Mouse (Mus musculus) 416B (cell line): ENCODE measurements around the gene 1700025C18Rik.
A peak's percentile ranks its signal among the peaks of the same experiment; 100 is the strongest.

Source experiments
- DNase-seq: peaks from one replicate; pipeline ENCODE4 v3.0.0; 2011; ENCODE audit warnings: low read depth

1700025C18Rik gene

GRCm38 (mm10) chr2:165078045-165078444 lies 12.5 kb downstream of the 1700025C18Rik start:
- peak; percentile 8 for DNase-seq

GRCm38 (mm10) chr2:165077055-165077454 lies 13.5 kb downstream of the 1700025C18Rik start:
- DNase-seq = no peak

- peak; percentile 67 for DNase-seq
These were observed 15.6 kb downstream of the 1700025C18Rik start for GRCm38 (mm10) chr2:165074937-165075336.

- peak; percentile 12 for DNase-seq
These were observed 16.3 kb downstream of the 1700025C18Rik start for GRCm38 (mm10) chr2:165074081-165074884.

- DNase-seq = no peak
These were observed 17.2 kb downstream of the 1700025C18Rik start for GRCm38 (mm10) chr2:165073381-165073781.

- peak; percentile 51 for DNase-seq
These were observed 20.3 kb downstream of the 1700025C18Rik start for GRCm38 (mm10) chr2:165070096-165070816.

- no peak for DNase-seq
These were observed 21.7 kb downstream of the 1700025C18Rik start for GRCm38 (mm10) chr2:165068806-165069205.

GRCm38 (mm10) chr2:165064489-165064888 lies 26.1 kb downstream of the 1700025C18Rik start:
- DNase-seq = no peak

GRCm38 (mm10) chr2:165061638-165062433 lies 28.7 kb downstream of the 1700025C18Rik start:
- DNase-seq = no peak

GRCm38 (mm10) chr2:165059961-165060360 lies 30.6 kb downstream of the 1700025C18Rik start:
- no peak for DNase-seq

GRCm38 (mm10) chr2:165056377-165057085 lies 34.0 kb downstream of the 1700025C18Rik start:
- no peak for DNase-seq

GRCm38 (mm10) chr2:165055905-165056304 lies 34.6 kb downstream of the 1700025C18Rik start:
- no peak for DNase-seq

GRCm38 (mm10) chr2:165054888-165055852 lies 35.4 kb downstream of the 1700025C18Rik start, which contains the start of gene Cd40:
TSS of gene Cd40 (plus strand) at chr2:165055627.
- DNase-seq = no peak

GRCm38 (mm10) chr2:165051566-165051965 lies 39.0 kb downstream of the 1700025C18Rik start:
- no peak for DNase-seq

GRCm38 (mm10) chr2:165050826-165051548 lies 39.6 kb downstream of the 1700025C18Rik start:
- DNase-seq = no peak

GRCm38 (mm10) chr2:165049044-165049443 lies 41.5 kb downstream of the 1700025C18Rik start:
- DNase-seq = no peak

GRCm38 (mm10) chr2:165043729-165044128 lies 46.8 kb downstream of the 1700025C18Rik start:
- no peak for DNase-seq

GRCm38 (mm10) chr2:165043090-165043636 lies 47.4 kb downstream of the 1700025C18Rik start:
- DNase-seq = no peak

- DNase-seq = no peak
These were observed 48.4 kb downstream of the 1700025C18Rik start for GRCm38 (mm10) chr2:165042126-165042525.
